Mouse (Mus musculus): ENCODE measurements around the gene Rhoa. TPM values are rescaled to one million over a fixed set of nuclear protein-coding genes. Genes with fewer than 3 reads are reported as not detected.

Rhoa gene
- polyA plus RNA-seq, 1 experiment: 187 TPM

GRCm38 (mm10) chr9:108325811-108326210 lies 19.9 kb downstream of the Rhoa start:
- no peaks in the 10 kb centered on the region for H3K4me1 ChIP-seq (ENCODE audit: control insufficient read depth, insufficient read depth, low read length)
- H3K4me3 ChIP-seq (ENCODE audit: insufficient read depth, low read depth, low read length): no peak overlapping the region
- 92% methylated on average over 2 of the region's 2 CpGs for WGBS
- TF ChIP-seq CTCF (IDR thresholded peaks at IDR 0.05; ENCODE audit: insufficient read depth, low read depth, low read length) (no peak), POLR2A (IDR thresholded peaks at IDR 0.05; ENCODE audit: insufficient read depth, low read depth, low read length) (no peak)
- H3K27ac ChIP-seq (ENCODE audit: insufficient read depth, low read depth, low read length): no peak overlapping the region

- H3K27ac ChIP-seq (ENCODE audit: insufficient read depth, low read depth, low read length): peak overlapping the region; percentile 49; the same call in 1 of the 2 replicates
- no peak overlapping the region for H3K4me3 ChIP-seq (ENCODE audit: insufficient read depth, low read depth, low read length)
- TF ChIP-seq POLR2A (IDR thresholded peaks at IDR 0.05; ENCODE audit: insufficient read depth, low read depth, low read length): no peak
- TF ChIP-seq CTCF (IDR thresholded peaks at IDR 0.05; ENCODE audit: insufficient read depth, low read depth, low read length): no peak
- WGBS: 55% methylated on average over 10 of the region's 10 CpGs
- peaks cover 14% of the 10 kb centered on the region for H3K4me1 ChIP-seq (ENCODE audit: control insufficient read depth, insufficient read depth, low read length)
These were observed 32.1 kb downstream of the Rhoa start for GRCm38 (mm10) chr9:108337848-108338550.

DNA sequence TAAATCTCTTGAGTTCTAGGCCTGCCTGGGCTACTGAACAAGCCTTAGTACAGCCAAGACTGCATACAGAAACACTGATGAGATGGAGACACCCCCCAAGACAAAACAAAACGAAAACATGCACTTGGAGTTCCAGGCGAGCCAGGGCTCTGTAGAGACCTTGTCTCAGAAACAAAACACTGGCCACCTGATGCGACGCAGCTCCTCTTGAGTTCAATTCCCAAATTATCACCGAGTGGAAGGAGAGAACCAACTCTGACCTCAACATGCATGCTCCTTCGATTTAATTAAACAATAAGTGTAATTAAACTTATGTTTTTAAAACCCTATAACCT lies 32.6 kb downstream of the Rhoa start:
- TF ChIP-seq POLR2A (IDR thresholded peaks at IDR 0.05; ENCODE audit: insufficient read depth, low read depth, low read length) (no peak), CTCF (IDR thresholded peaks at IDR 0.05; ENCODE audit: insufficient read depth, low read depth, low read length) (no peak)
- WGBS: 19% methylated on average over 6 of the region's 6 CpGs
- H3K27ac ChIP-seq (ENCODE audit: insufficient read depth, low read depth, low read length): peak overlapping the region; percentile 49; the same call in 1 of the 2 replicates
- no peak overlapping the region for H3K4me3 ChIP-seq (ENCODE audit: insufficient read depth, low read depth, low read length)
- peaks cover 14% of the 10 kb centered on the region for H3K4me1 ChIP-seq (ENCODE audit: control insufficient read depth, insufficient read depth, low read length)

DNA sequence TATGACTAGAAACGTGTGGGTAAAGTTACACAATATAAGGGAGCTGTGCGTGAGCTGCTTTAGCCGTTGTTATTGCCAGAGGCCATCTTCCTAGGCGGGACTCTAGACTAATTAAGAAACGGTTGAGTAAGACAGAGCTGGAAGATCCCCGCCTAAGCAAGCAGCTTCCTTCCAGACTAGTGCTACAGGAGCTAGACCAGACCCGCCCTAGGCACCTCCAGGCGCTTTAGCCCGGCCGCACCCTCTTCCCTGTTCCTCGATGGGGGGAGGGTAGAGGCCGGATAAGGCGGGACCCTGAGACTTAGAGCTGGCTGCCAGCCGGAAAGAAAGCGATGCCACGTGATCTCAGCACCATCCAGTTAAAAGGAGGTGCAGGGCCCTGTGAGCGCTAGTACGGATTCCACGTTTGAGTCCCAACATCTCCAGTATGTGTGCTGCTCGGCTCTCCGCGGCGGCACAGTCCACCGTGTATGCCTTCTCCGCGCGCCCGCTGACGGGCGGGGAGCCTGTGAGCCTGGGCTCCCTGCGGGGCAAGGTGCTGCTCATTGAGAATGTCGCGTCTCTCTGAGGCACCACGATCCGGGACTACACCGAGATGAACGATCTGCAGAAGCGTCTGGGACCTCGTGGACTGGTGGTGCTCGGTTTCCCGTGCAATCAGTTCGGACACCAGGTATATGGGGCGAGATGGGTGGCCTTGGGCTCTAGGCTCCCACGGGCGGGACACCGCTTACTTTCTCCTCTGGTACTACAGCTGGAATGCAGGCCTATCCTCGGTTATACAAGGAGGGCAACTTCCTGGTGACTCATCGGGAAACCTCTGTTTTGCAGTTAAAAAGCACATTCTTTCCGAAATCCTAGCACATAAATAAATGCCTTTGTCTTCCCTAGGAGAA lies 33.2 kb downstream of the Rhoa start, which contains the start of gene Gpx1:
TSS of gene Gpx1 (plus strand) at position 18 of the 896 bp plus-strand sequence.
- peak; percentile 77 for TF ChIP-seq POLR2A (IDR thresholded peaks at IDR 0.05; ENCODE audit: insufficient read depth, low read depth, low read length)
- no peak for TF ChIP-seq CTCF (IDR thresholded peaks at IDR 0.05; ENCODE audit: insufficient read depth, low read depth, low read length)
- Histone ChIP-seq H3K27ac (ENCODE audit: insufficient read depth, low read depth, low read length) (peak within 1 kb of the TSS; percentile 77), H3K4me3 (ENCODE audit: insufficient read depth, low read depth, low read length) (peak within 1 kb of the TSS; percentile 68), H3K4me1 (ENCODE audit: control insufficient read depth, insufficient read depth, low read length) (peaks cover 14% of the 10 kb centered on the region)
- under 1% methylated on average over 49 of the region's 49 CpGs for WGBS

DNA sequence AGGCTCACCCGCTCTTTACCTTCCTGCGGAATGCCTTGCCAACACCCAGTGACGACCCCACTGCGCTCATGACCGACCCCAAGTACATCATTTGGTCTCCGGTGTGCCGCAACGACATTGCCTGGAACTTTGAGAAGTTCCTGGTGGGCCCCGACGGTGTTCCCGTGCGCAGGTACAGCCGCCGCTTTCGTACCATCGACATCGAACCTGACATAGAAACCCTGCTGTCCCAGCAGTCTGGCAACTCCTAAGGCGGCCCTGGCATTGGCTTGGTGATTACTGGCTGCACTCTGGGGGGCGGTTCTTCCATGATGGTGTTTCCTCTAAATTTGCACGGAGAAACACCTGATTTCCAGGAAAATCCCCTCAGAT lies 33.9 kb downstream of the Rhoa start:
- peak overlapping the region; percentile 68 for H3K4me3 ChIP-seq (ENCODE audit: insufficient read depth, low read depth, low read length)
- peak overlapping the region; percentile 77 for H3K27ac ChIP-seq (ENCODE audit: insufficient read depth, low read depth, low read length)
- peaks cover 14% of the 10 kb centered on the region for H3K4me1 ChIP-seq (ENCODE audit: control insufficient read depth, insufficient read depth, low read length)
- TF ChIP-seq CTCF (IDR thresholded peaks at IDR 0.05; ENCODE audit: insufficient read depth, low read depth, low read length) (no peak), POLR2A (IDR thresholded peaks at IDR 0.05; ENCODE audit: insufficient read depth, low read depth, low read length) (no peak)
- WGBS: 17% methylated on average over 20 of the region's 20 CpGs

GRCm38 (mm10) chr9:108340258-108341138 lies 34.6 kb downstream of the Rhoa start:
- peaks cover 14% of the 10 kb centered on the region for H3K4me1 ChIP-seq (ENCODE audit: control insufficient read depth, insufficient read depth, low read length)
- WGBS: 65% methylated on average over 10 of the region's 10 CpGs
- H3K4me3 ChIP-seq (ENCODE audit: insufficient read depth, low read depth, low read length): peak overlapping the region; percentile 68
- TF ChIP-seq POLR2A (IDR thresholded peaks at IDR 0.05; ENCODE audit: insufficient read depth, low read depth, low read length) (no peak), CTCF (IDR thresholded peaks at IDR 0.05; ENCODE audit: insufficient read depth, low read depth, low read length) (no peak)
- H3K27ac ChIP-seq (ENCODE audit: insufficient read depth, low read depth, low read length): no peak overlapping the region

DNA sequence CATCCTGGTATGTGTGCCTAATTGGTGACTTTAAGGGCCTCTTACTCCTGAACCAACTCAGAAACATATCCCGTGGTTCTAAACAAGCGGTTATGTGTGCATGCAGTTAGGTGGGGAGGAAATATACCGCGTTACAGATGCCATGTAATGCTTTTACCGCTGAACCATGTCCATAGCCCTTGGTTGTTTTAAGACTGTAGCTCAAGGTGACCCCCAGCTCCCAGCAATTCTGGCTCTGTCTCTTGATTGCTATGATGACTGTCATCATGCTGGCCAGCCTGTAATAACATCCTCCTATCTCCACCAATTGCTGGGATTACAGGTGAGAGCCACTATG lies 35.2 kb downstream of the Rhoa start:
- TF ChIP-seq POLR2A (IDR thresholded peaks at IDR 0.05; ENCODE audit: insufficient read depth, low read depth, low read length) (no peak), CTCF (IDR thresholded peaks at IDR 0.05; ENCODE audit: insufficient read depth, low read depth, low read length) (no peak)
- Histone ChIP-seq H3K4me1 (ENCODE audit: control insufficient read depth, insufficient read depth, low read length) (peaks cover 15% of the 10 kb centered on the region), H3K27ac (ENCODE audit: insufficient read depth, low read depth, low read length) (no peak overlapping the region), H3K4me3 (ENCODE audit: insufficient read depth, low read depth, low read length) (no peak overlapping the region)
- 94% methylated on average over 5 of the region's 5 CpGs for WGBS

GRCm38 (mm10) chr9:108341801-108342200 lies 35.9 kb downstream of the Rhoa start:
- TF ChIP-seq CTCF (IDR thresholded peaks at IDR 0.05; ENCODE audit: insufficient read depth, low read depth, low read length) (no peak), POLR2A (IDR thresholded peaks at IDR 0.05; ENCODE audit: insufficient read depth, low read depth, low read length) (no peak)
- no peak overlapping the region for H3K4me3 ChIP-seq (ENCODE audit: insufficient read depth, low read depth, low read length)
- peaks cover 17% of the 10 kb centered on the region for H3K4me1 ChIP-seq (ENCODE audit: control insufficient read depth, insufficient read depth, low read length)
- H3K27ac ChIP-seq (ENCODE audit: insufficient read depth, low read depth, low read length): no peak overlapping the region
